Mouse (Mus musculus) gastrocnemius, adult 8-10 months (tissue): ENCODE measurements around the gene Tbxas1. TPM values are rescaled to one million over a fixed set of nuclear protein-coding genes. Genes with fewer than 3 reads are reported as not detected.

Experiments used
- DNase-seq, 2 experiments: peaks; one replicate each; pipeline ENCODE4 v3.0.0; 2022; ENCODE audit warnings: low spot score in 2 of 2
- total RNA-seq, 4 experiments: library from RNA; stranded (reverse); gene quantifications; 2 replicates each; pipeline ENCODE4 v1.2.4; 2022

The Tbxas1 gene
- total RNA-seq, 4 experiments from 2014 or later = 0.51 to 0.80 (median 0.56) TPM

DNA sequence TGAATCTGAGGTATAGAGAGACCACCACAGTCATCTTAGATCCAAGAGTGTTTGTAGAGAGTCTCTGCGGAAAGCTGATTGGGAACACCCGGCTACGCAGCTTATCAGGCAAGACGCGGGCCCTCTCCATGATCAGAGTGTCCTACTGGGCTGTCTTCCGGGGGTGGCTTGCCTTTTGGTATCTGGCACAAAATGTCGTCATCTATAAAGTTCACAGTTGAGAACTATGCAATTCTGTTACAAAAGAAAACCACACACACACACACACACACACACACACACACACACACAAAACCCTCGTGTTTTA, 46.6 kb downstream of the Tbxas1 start:
- DNase-seq = no peak

DNA sequence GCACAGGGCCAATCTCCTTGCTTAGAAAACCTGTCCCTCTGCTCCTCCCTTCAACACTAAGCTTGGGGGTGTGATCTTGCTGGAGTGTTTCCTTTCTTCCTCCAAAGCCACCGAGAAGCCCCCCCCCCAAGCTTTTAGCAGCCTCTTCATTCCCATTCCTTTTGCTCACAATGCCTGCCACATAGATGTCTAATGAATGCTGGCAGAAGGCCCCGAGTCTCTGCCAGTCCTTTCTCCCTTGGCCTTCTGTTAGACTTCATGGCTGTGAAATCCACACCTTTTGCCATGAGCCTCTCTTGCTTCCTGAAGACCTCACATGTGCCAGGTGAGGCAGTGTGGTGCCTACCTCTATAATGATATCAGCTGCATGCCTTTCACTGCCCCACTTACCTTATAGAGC, 47.3 kb downstream of the Tbxas1 start:
- no peak for DNase-seq

DNA sequence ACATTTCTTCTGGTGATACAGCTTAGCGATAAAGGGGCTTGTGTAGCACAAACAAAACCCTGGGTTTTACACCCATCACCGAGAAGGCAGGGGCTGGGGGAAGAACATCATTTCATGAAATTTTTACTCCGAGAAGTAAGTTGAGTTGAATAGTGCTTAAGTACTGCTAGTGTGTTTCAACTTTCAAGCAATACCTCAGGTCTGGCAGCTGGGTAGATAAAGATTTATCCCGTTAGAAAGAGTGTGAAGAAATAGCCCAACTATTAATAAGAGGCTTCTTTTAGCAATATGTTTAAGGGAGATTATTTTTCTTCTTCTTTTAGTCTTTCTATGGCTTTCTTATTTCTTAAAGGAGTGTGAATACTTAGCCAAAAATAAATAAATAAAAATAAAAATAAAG, 48.2 kb downstream of the Tbxas1 start:
- no peak for DNase-seq

GRCm38 (mm10) chr6:38923870-38924817, 48.9 kb downstream of the Tbxas1 start:
- DNase-seq = no peak

- DNase-seq = no peak
Measured at GRCm38 (mm10) chr6:38925719-38926118, 50.5 kb downstream of the Tbxas1 start.

DNA sequence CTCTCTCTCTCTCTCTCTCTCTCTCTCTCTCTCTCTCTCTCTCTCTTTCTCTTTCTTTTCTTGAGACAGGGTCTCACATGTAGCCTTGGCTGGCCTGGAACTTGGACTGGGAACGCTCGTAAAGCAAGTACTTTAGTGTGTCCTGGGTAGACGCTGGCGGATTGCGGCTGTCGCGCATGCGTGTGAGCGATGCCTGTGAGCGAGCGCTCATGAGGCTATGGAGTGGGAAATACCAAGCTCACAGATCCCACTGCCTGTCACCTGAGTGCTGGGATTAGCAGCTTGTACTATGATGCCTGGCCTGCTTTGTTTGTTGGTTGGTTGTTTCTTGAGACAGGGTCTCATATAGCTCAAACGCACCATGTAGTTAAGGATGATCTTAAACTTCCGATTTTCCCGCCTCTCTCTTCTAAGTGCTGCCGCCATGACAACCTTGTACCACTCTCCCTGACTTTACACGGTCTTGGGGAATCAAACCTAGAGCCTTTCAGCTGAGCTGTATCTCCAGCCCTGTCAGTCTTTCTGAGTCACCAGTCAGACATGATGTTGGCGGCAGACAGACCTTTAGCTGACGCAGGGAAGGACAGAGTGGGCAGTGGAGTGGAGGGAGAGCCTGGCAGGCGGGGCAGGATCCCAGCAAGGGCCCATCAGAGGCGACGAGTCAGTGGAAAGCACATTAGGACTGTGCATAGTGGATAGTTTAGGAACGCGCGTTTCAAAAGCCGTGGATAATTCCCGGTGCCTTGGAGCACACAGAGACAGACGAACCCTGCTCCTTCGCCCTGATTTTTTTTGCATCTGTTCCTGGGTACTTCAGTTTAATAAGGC, 51.1 kb downstream of the Tbxas1 start:
- DNase-seq = peak in 1 of 2 experiments; percentile 15

- DNase-seq = no peak
Measured at GRCm38 (mm10) chr6:38926963-38927361, 51.8 kb downstream of the Tbxas1 start.

DNA sequence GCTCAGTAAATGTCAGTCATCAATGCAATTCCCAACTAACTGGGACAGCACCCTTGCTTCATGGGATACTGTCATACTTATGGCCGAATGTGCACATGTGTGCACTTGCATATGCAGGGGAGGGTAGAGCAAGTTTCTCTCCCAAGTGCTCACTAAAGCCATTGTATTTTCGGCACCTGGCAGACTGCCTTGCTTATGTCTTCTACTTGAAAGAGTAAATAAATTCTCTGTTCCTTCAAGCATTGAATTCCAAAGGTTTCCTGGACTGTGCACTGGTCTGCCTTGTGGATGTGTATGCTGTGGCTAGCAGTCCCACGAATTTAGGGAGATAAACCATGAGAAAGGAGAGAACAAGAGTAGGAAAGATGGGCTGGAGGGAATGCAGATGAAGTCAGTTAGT, 53.3 kb downstream of the Tbxas1 start:
- no peak for DNase-seq

DNA sequence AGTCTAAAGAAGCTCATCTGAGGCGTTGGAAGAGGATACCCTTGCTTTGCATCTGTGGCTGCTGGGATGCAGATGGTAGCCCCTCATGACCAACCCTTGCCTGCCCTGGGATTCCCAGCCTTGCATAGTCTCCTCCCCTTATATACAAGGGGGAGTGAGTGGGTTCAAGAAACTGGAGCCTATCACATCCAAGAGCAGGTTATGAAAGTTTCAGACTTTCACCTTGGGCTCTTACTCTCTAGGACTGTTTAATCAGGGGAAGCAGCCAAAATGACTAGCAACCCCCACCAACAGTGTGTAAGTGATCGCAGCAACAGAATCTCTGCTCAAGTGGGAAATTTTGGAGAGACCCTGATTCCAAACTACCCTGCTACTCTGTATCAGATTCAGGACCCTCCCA, 60.8 kb downstream of the Tbxas1 start:
- DNase-seq = no peak

DNA sequence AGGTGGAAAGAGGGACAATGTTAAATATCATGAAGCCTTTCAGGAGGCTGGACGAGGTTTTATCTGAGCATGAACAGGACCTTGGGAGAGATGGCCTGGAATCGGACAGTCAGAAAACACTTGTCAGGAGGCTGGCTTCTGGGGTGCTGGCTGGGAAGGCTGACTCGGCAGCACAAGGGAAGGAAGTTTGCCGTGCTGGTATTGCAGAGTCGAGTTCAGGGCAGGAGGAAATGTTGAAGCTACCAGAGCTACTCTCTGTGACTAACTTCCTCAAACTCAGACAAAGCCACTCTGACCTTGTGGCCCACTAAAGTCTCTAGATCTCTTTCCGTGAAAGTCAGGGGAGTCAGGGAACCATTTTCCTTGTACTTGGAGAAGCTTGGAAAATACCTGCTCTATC, 63.2 kb downstream of the Tbxas1 start:
- no peak for DNase-seq

DNA sequence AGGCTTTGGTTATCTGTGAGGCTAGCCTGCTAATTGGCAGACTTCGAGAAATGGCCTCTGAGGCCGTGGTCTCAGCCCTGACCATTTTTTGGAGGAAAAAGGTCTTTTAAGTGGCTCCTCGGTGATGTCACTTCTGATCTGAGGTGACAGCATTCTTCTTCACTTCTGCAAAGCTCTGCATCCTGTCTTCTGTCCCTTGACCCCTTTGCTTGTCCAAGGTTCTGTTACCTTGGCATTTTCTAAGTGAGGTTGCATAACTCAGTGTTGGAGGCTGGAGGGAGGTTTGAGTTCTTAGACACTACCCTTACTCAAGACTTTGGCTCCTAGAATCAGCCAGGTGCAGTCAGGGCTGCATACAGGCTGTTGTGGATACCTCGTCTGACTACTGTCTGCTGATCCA, 63.9 kb downstream of the Tbxas1 start:
- no peak for DNase-seq

DNA sequence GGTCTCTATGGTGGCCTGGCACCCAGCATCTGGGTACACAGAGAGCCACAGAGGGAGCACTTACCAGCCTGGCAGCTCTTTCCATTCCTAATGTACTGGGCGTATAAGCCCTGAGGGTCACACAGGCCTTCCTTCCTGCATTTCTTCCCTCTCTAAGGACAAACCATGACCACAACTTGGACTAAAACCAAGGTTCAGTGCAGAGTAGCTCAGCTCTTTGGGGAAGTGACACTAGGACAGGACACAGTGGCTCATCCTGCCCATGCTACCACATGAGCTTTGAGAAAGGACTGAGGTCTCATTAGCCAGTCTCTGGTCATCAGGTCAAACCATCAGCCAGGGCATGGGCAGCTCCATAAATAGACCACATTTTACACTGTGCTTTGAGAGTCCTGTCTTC, 65.8 kb downstream of the Tbxas1 start:
- no peak for DNase-seq

DNA sequence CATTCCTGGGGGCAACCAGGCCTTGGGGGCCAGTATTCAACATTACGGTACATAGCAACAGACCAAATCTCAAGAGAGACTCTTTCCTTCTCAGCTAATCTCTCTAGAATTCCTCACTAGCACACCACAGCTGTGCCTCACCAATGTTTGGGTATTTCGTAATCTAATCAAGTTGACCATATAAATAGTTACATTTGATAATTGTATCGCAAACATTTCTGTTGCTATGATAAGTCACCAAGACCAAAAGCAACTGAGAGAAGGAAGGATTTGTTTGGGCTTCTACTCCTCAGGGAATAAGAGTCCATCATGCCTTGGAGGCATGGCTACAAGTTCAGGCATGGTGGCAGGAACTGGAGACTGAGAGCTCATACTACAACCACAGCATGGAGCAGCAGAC, 67.6 kb downstream of the Tbxas1 start:
- no peak for DNase-seq

- no peak for DNase-seq
Measured at GRCm38 (mm10) chr6:38944392-38944791, 69.2 kb downstream of the Tbxas1 start.

GRCm38 (mm10) chr6:38944826-38945225, 69.6 kb downstream of the Tbxas1 start:
- no peak for DNase-seq

DNA sequence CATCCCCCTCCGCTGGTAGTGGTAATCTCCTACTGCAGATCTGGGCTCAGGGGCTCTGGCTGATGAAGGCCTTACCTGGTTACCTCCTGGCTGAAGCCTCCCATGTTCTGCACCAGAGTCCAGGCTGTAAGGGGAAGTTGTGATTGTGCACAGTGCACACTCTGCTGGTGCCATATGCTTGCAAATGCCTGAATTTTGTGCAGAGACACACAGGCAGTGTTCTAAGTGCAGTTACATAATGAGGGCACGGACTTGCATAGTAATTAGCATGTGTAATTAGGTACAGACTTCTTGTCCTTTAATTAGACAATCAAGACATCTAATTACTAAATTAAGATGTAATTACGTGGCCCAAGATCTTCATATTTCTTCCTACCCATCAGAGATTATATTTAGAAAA, 70.5 kb downstream of the Tbxas1 start:
- no peak for DNase-seq

DNA sequence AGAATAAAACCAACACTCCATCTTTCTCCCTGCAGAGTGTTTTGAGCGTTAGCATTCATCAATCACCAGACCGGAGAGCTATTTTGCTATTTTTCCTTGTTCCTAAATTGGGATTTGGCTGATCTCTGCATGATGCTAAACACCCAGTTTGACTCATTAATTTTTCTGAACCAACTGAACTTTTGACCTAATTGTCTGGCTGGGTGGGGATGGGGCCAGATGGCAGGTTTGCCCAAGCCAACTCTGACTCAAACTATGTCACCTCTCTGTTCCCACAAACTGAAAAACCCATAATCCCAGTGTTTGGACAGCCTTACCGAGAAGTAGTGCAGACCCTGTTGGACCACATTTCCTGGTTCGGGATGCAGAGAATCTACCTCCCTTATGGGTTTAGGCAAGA, 72.1 kb downstream of the Tbxas1 start:
- no peak for DNase-seq

DNA sequence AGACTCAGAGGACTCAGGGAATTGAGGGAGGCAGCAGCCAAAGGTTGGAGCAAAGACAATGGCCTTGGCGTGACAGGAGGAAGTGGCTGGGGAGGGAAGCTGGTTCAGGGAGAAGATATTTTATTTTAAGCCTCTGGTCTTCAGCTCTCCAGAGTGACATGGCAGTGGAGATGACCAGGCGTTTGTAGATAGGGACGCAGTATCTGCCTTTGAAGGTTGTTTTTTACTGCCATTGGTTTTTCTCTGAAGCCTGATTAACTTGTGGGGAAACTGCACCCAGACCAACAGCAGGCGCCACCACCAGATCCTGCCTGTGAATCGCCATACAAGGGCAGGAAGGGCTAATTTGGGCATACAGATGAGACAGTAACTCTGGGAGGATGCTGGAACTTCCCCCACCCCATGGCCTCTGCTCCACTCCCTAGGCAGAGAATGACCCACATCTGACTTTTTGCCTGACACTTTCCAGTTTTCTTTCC, 74.5 kb downstream of the Tbxas1 start:
- no peak for DNase-seq

DNA sequence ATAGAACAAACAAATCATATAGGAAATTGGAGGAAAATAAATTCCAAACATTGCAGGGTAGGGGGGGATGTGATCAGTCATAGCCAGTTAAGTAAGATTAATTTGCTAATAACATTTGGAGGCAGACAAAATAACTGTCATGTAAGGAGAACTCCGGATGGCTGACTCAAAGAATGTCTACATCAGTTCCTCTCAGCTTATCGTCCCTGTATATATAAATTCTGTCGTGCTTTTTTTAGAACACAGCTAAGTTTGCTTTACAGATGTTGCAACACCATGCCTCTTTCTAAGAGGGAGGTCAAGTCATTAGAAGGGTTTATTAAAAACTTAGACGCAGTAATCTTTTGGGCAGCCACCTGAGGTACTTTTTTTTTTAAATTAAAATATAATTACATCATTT, 75.1 kb downstream of the Tbxas1 start:
- DNase-seq = no peak

DNA sequence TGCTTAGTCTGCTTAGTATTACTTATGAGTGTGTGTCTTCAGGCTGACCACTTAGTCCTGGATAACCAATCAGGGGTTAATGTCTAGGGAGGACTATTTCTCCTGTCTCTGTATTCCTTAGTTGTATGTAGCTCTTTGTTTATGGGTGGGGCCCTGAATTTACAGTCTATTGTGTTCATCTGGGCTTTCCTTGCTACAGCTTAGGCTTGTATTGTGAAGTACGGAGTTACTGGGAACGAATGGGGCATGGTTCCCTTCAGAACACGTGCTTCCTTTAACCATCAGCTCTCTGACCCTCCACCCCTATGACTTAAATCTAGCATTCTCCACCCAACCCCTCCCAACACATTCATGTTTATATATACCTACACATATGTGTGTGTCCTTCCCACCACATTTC, 75.6 kb downstream of the Tbxas1 start:
- no peak for DNase-seq

- DNase-seq = no peak
Measured at GRCm38 (mm10) chr6:38956641-38957040, 81.4 kb downstream of the Tbxas1 start.

- DNase-seq = no peak
Measured at GRCm38 (mm10) chr6:38957246-38957645, 82.0 kb downstream of the Tbxas1 start.

GRCm38 (mm10) chr6:38959502-38959901, 84.3 kb downstream of the Tbxas1 start:
- DNase-seq = no peak
